Mouse (Mus musculus): Measurements from ENCODE around the gene Adamts9.

The Adamts9 gene

GRCm38 (mm10) chr6:92928261-92928660 is 15.0 kb downstream of the Adamts9 start:
- DNase-seq (ENCODE audit: extremely low read depth, low read depth), result no peak

DNA sequence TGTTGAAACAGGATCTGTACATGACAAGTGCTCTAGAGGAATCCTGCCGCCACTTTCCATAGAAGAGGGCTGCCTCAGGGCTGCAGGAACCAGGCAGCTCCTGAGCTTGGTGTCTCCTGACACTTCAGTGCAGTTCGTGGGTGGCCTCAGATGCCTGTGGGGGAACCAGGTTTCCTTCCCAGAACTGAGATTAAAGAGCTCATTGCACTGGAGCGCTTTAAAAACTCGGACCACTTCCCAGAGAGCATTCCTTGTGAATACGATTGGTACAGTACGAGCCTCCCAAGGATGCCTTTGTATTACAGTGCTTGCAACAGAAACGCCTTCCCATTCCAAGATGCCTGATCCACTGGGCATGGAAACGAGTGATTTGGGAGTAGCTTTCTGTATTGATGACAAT is 18.8 kb downstream of the Adamts9 start:
- no peak for DNase-seq (ENCODE audit: extremely low read depth, low read depth)

- no peak for DNase-seq (ENCODE audit: extremely low read depth, low read depth)
Observed at GRCm38 (mm10) chr6:92921843-92922242, 21.4 kb downstream of the Adamts9 start.

DNA sequence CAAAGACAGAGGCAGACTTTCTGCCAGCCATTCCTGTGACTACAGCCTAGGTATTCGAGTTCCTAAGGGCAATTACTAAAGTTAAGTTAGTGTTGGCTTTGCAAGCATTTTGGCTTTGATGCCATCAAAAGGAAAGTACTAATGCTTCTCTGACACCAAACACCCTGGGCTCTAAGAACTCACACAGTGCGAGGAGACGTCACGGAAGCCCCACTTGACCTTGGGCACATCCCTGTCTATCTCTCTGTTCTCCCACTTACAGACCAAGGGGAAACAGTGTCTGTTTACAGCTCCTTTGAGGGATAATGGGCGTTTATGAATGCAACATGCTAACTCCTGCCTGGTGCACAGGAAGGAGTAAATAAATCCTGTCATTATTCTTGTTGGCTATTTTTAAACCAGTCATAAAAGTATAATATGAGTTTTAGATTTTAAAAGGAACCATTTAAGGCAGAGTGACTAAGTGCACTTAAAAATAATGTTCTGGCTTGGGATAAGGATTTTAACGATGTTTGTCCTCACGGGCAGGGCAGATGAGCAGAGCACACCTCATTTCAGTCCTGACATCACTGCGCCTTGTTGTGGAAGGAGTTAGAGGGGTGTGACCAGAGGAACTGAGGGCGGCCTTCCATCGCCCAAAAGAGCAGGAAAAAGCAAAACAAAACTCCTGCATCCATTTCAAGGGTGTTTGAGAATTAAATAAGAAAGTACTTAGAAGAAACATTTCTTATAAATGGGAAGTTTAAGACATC is 22.2 kb downstream of the Adamts9 start:
- DNase-seq (ENCODE audit: extremely low read depth, low read depth), result no peak

DNA sequence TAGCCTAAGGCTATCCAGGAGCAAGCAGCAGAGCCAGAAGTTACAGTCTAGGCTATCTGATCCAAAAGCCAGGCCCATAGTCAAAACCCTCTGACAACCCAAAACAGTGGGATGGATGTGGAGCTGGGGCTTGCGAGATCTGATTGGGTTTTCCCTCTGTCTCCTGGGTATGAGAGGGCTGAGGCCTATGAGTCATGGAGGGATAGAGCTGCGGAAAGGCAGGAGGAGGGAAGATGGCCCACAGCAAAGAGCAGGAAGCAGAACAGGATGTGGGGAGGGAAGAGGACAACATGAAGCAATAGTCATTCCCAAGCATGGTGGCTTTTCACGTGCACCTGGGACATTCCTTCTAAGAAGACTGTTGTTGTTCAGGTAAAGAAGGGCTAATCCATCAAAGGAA is 32.7 kb downstream of the Adamts9 start:
- no peak for DNase-seq (ENCODE audit: extremely low read depth, low read depth)

GRCm38 (mm10) chr6:92909361-92909760 is 33.9 kb downstream of the Adamts9 start:
- DNase-seq (ENCODE audit: extremely low read depth, low read depth), result no peak

DNA sequence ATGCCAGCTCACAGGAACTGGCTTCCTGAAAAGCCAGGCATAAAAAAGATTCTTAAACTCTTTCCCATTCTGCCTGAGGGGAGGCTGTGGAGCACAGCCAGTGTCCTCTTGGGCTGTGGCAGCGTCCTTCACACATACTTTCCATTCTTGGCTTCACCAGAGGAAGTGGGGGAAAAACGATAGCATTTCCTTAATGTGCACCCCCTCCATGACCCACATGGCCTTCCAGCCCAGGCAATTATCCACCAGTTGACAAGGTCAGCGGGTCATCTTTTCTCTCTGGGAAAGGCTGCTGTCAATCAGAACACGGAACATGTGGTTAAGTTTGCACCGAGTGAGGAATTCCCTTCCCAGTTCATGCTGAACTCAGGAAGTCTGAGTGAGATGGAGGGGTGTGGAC is 37.4 kb downstream of the Adamts9 start:
- DNase-seq (ENCODE audit: extremely low read depth, low read depth), result no peak

DNA sequence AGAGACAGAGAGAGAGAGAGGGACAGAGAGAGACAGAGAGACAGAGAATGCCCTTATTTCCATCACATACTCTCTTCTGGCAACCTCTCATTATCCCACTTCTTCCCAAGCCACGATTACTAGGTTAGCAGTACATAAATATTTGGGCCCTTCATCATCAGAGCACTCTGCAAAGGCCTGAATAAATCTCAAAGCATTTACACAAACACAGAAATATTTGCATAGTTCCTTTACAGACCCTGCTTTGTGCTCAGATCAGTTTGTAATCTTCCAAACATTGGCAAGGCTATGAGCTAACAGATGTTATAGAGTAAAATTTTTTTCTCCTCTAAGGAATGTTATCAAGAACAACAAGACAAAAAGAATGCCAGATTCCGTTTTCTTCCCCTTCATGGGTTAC is 38.8 kb downstream of the Adamts9 start:
- no peak for DNase-seq (ENCODE audit: extremely low read depth, low read depth)

DNA sequence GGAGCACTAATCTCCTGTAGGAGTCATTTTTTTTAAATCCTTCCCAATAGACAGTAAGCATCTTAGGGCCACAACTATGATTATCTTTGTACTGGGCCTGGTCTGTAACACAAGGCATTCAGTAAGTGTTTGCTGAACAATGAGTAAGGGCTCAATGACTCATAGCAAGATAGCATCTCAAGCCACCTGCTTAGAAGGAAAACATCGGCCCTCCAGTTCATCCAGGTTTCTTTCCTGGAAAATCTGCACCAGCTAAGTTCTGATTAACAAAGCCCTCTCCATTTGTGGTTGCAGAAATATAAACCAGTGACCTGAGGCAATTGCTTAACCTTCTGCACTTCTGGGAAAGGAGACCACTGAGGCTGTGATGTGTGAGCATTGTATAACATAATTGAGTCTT is 39.3 kb downstream of the Adamts9 start:
- no peak for DNase-seq (ENCODE audit: extremely low read depth, low read depth)

DNA sequence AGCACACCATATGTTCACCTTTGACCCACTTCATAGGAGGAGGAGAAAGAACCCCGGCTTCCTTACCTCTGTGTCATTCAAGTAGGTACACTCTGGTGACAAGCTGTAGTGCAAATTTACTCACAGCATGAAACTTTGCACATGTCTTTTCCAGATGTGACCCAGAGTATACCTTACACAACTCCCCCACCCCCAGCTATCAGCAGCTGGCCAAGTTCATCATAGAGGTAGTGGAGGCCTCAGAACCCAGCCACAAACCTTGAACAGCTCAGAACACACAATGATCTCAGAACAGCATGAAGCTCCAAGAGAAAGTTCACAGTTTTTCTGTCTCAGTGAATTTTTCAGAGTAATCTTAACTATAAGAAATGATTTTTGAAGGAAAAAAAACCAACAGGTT is 51.8 kb downstream of the Adamts9 start:
- no peak for DNase-seq (ENCODE audit: extremely low read depth, low read depth)

GRCm38 (mm10) chr6:92883131-92883900 is 60.0 kb downstream of the Adamts9 start:
- no peak for DNase-seq (ENCODE audit: extremely low read depth, low read depth)

- DNase-seq (ENCODE audit: extremely low read depth, low read depth), result no peak
Observed at GRCm38 (mm10) chr6:92882446-92882845, 60.8 kb downstream of the Adamts9 start.

DNA sequence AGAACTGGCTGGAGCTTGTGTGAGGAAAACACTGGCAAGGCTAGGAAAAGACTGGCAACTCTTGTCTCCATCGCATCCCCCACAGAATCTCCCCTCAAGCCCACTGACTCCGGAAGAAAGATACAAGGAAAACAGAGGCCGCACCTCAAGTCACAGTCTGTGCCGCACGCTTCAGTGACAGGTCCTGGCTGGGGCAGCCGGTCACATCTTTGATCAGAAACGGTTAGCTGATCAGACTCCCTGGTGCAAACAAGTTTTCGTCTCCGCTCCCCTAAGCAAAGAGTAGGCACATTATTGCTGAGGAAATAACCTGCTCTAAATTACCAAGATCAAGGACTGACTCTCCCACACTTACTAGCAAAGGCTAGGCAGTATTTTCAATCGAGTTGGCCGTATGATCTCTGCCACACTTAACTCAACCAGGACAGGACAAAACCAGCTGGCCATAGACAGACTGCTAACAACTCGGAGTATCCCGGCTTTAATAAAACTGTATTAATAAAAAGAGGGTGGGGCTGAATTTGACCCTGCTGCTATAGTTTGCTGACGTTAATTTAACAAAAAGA is 63.5 kb downstream of the Adamts9 start:
- DNase-seq (ENCODE audit: extremely low read depth, low read depth), result no peak

- no peak for DNase-seq (ENCODE audit: extremely low read depth, low read depth)
Observed at GRCm38 (mm10) chr6:92878771-92879170, 64.5 kb downstream of the Adamts9 start.

- DNase-seq (ENCODE audit: extremely low read depth, low read depth), result no peak
Observed at GRCm38 (mm10) chr6:92877236-92877635, 66.1 kb downstream of the Adamts9 start.

GRCm38 (mm10) chr6:92876121-92876520 is 67.2 kb downstream of the Adamts9 start:
- DNase-seq (ENCODE audit: extremely low read depth, low read depth), result no peak

DNA sequence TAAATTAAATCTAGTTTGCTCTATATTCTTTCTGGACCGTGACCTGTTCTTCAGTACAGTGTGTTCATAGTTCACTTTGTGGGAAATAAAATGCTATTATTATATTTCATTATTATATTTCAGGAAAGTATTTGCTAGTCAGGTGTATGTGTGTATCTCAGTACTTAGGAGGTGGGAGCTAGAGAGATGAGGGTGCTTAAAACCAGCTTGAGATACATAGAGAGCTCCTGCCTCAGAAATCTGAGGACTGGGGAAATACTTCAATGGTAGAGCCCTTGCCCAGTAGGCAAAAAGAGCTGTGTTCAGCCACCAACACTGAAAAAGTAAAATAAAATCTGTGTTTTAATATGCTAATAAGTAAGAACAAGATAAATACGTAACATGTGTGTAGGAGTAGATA is 68.0 kb downstream of the Adamts9 start:
- DNase-seq (ENCODE audit: extremely low read depth, low read depth), result no peak

DNA sequence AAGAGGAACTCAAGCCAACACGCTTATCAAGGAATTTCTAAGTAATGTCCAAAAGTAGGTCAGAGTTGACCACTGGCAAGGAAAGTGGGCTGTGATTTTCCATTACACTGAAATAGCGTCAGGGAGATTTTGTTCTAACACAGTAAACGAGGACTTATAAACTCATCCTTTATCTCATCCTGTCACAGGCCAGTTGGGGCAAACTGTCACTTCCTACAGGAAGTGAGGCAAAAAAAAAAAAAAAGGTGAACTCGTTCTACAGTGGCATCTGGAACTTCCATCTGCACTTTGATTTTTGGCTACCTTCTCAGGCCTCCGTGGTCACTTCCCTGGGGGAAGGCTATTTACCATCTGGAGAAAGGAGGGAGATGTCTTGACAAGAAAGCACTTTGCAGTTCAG is 68.4 kb downstream of the Adamts9 start:
- no peak for DNase-seq (ENCODE audit: extremely low read depth, low read depth)

- no peak for DNase-seq (ENCODE audit: extremely low read depth, low read depth)
Observed at GRCm38 (mm10) chr6:92872766-92873165, 70.5 kb downstream of the Adamts9 start.

GRCm38 (mm10) chr6:92871813-92872212 is 71.5 kb downstream of the Adamts9 start:
- DNase-seq (ENCODE audit: extremely low read depth, low read depth), result no peak

DNA sequence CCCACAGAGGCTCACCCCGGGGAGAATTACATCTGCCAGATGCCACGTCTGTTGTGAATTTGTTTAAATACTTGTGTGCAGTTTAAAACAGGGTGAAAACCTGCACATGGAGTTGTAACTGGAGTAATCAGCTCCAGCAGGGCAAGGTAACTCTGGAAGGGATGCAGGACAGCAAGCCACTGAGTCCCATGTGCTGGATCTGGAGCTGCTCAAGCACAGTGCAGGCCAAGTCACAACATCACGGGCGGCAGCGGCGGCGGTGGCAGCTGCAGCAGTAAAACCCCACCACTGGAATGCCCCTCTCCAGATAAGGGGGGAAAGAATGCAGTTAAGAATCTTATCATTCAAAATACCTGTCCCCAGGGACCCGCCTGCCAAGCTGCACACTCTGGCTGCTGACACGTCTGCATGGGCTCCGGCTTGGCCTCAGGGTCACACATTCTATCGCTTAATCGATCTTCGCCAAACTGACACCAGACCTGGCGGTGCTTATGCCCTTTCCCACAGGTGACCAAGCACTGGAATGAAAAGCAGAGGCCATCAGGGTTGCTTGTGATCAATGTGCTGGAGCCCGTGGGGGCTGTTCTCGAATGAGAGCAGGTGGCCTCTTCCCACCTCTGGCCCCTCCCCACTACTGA is 73.6 kb downstream of the Adamts9 start:
- no peak for DNase-seq (ENCODE audit: extremely low read depth, low read depth)

DNA sequence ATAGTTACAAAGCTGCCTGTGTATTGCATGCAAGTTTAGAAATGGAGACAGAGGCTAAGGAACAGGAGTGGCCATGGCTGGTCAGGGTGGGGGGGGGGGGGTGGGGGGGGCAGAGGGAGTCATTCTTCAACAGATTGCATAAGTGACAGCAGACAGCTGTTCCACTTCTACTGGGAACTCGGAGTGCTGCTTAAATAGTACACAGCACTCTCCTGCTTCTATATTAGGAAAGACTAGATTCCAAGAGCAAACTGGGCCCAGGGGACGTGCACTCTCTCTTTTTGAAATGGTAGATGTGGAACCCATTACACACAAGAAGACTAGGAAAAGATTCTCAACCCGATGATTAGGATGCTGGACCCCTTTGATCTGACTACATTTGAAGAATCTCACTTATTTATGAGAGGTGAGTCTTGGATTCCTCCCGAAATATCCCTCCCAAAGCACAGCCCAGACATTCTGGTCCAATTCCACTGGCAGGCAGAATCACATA is 74.2 kb downstream of the Adamts9 start, which contains the start of gene Gm15737:
Gene Gm15737, plus strand, starts transcription at position 269 of the 493 bp plus-strand sequence.
- no peak for DNase-seq (ENCODE audit: extremely low read depth, low read depth)

Measured in MEL-GATA-1-ER (cell line).